Mouse (Mus musculus): ENCODE results near the gene Acd.

Gene Acd

DNA sequence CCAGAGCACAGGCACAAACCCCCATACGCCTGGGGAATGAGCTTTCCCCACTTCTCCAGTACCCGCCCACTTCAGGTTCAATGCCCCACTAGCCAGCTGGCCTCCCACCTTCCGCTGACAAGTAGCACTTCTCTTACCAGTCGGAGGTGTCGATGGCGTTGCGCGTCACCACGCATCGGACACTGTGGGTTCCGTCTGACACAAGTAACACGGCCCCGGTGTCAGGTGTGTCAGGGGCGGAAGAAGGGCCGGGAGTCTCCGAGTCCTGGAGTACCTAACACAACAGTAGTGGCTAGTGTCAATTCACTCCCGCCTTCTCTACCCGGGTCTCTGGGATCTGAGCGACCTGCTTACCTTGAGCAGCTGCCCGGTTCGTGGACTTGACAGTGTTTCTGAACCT lies 336 bp downstream of the Acd start:
- DNase-seq, result peak; percentile 67 to 75

DNA sequence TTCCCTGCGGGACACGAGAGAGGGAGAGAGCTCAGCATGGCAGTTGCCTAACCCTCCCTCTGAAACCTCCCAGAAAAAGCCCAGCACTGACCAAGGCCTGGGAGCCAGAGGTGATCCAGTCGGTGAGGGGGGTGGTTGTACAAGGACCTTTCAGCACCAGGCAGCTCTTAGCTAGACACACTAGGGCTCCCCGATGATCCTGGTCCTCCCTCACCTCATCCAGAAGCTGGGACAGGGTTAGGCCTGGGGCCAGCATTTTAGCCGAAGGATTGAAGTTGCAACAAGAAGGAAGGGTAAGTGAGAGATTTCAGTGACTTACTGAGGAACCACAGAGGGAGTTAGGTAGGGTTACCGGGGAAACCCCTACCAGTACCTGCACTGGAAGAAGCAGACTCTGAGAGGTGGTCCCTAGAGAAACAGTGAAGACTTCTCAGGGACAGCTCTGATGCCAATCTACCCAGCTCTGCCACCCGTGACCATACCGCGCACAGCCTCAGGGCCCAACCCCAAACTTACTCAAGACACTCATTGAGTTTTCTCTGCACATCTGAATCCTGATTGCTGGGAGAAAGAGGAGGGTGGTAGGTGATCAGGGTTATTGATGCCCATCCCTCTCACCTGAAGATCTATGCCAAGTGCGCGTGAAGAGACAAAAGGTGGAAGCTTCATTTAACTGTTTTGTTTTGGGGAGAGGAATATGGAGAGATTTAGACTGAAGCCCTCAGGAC lies 1.2 kb downstream of the Acd start:
- DNase-seq, result no peak

DNA sequence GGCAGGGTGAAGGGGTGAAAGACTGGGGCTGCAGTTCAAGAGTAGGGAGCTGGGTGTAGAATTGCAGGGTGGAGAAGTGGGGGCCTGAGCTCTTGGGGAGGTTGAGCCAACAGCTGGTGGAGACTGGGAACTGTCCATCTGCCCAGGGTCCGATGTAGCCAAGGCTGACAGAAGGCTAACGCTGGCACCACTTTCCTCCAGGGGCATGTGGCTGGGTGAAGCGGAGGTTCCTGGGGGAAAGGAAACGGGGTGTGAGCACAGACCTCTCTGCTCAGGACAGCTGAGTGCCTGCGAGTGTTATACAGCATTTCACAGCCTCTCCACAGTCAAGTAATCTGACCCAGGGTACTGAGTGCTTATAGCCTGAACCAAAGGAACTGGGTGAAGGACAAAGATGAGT lies 2.2 kb downstream of the Acd start:
- DNase-seq, result no peak

DNA sequence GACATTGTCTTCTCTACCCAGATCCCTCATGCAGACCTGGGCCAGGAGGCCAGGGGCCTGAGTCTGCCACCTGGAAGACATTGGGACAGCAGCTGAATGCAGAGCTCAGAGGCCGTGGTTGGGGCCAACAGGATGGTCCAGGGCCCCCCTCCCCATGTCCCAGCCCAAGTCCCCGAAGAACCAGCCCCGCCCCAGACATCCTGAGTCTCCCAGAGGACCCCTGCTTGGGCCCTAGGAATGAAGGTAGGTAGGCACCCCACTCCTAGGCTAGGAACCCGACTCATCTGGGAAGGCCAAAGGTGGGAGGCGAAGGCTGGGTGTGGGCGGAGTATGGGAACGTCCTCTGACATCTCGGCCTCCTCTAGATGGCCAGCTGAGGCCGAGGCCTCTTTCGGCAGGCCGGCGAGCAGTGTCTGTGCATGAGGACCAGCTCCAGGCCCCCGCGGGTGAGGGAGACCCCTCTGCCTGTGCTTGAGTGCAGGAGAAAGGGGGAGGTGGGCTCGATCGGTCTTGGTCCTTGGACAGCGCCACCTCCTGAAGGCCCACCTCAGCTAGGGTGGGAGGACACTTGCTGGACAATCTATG lies 3.6 kb downstream of the Acd start:
- DNase-seq, result no peak

DNA sequence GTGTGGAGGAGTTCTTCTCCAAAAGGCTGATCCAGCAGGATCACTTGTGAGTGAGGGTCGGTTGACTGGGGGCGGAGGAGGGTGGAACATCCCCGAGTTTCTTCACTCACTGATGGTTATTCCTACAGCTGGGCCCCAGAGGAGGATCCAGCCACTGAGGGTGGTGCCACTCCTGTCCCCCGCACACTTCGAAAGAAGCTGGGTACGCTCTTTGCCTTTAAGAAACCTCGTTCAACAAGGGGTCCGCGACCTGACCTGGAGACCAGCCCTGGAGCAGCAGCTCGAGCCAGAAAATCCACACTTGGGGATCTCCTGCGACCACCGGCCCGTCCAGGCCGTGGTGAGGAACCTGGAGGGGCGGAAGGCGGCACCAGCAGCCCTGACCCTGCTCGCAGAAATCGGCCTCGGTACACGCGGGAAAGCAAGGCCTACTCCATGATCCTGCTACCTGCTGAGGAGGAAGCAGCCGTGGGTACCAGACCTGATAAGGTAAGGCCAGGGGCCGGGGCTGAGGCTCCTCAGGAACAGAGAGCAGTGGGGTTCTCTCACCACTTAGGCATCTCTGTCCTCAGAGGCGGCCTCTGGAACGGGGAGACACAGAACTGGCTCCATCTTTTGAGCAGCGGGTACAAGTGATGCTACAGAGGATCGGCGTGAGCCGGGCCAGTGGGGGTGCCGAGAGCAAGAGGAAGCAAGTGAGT lies 5.7 kb downstream of the Acd start:
- DNase-seq, result no peak

DNA sequence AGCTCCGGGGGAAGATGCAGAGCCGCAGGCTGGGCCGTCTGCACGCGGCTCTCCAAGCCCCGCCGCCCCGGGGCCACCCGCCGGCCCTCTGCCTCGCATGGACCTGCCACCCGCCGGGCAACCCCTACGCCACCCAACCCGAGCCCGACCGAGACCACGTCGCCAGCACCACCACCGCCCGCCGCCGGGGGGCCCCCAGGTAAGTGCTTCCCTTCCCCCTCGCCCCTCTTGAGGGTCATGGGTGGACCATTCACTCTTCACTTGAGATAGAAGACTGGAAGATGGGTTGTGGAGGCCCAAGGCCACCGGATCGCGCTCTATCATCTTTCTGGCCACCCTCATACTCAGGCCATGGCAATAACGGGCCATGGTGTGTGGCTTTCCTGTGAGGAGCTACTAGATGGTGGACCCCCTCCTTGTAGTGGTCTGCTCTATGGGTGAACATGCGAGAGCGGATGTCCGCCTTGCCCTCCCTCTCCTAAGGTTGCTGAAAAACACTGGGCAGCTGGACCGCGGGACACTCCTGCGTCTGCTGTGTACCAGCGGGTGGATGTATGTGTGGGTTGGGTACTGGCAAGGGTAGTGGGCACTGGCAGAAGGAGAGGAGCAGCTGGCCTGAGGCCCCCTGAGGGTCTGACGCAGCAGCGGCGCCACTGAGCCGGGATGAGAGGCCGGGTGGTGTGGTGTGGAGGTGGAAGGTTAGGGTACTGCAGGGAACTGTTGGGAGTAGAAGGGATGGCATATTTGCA lies 6.7 kb downstream of the Acd start:
- DNase-seq, result peak in 1 of 2 experiments; percentile 27

DNA sequence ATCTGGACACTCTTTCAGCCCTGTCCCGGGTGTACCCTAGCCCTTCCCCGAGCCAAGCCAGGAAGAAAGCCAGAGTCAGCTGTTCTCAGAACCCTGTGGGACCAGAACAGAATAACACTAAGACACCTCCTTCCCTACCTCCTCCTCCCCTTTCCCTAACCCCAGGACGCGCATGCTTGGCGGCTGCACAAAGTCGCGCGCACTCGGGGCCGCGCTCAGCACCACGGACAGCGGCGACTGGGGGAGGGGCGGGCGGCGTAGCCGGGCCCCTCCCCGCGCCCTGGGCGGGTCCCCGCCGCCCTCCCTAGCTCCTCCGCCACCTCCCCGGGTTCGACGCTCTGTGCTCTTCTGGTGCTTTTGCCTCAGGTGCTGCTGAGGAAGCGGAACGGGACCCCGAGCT lies 7.3 kb downstream of the Acd start:
- DNase-seq, result peak; percentile 63 to 87

DNA sequence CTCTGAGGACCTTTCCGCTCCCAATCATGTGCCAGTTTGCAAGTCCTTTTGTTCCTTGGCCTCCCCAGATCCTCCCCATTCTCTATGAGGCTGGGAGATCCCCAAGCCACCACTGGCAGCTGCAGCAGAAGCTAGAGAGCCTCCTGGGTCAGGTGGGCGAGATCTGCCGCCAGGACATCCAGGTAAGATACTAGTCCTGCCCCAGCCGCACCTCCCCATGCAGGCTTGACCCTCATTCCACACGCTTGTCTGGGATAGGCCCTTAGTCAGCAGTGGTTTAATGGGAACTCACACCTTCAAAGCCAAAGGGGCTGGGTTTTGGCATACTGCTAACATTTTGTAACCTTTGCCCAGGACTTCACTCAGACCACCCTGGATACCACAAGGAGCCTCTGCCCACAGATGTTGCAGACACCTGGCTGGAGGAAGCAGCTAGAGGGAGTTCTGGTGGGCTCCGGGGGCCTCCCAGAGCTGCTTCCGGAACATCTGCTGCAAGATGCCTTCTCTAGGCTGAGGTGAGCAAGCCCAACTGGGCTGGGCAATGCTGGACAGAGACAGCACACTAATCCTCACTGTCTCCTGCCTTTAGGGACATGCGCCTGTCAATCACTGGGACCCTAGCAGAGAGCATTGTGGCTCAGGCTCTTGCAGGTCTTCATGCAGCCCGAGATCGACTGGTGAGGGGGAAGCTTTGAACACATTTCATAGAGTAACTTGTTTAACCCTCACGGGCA lies 8.3 kb downstream of the Acd start:
- DNase-seq, result no peak

DNA sequence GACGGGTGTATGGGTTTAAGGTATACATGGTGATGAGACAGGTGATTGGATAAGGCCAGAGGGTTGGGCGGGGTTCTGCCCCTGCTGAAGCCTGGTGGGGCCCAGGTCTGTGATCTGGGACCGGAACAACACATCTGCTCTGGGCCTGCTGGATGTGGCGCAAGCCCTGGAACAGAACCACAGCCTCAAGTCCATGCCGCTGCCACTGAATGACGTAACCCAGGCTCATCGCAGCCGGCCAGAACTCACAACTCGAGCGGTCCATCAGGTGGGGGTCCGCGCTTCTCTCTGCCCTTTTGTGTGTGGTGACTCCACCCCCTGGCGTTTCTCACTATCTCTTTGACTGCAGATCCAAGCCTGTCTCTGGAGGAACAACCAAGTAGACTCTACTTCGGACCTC lies 9.9 kb downstream of the Acd start:
- no peak for DNase-seq

DNA sequence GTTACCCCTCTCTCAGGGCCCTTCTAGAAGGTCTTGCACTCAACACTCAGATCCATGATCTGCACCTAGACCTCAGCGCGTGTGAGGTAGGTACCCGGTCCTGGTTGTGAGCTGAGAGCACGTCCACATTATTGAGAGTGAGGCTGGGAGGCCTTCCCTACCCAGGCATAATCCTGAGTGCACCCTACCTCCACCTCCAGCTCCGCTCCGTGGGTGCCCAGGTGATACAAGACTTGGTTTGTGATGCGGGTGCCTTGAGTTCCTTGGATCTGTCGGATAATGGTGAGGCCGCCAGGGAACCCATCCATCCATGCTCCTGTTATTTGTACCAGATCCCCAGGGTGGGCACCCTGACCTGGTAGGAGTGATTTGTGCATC lies 10.9 kb downstream of the Acd start:
- no peak for DNase-seq

DNA sequence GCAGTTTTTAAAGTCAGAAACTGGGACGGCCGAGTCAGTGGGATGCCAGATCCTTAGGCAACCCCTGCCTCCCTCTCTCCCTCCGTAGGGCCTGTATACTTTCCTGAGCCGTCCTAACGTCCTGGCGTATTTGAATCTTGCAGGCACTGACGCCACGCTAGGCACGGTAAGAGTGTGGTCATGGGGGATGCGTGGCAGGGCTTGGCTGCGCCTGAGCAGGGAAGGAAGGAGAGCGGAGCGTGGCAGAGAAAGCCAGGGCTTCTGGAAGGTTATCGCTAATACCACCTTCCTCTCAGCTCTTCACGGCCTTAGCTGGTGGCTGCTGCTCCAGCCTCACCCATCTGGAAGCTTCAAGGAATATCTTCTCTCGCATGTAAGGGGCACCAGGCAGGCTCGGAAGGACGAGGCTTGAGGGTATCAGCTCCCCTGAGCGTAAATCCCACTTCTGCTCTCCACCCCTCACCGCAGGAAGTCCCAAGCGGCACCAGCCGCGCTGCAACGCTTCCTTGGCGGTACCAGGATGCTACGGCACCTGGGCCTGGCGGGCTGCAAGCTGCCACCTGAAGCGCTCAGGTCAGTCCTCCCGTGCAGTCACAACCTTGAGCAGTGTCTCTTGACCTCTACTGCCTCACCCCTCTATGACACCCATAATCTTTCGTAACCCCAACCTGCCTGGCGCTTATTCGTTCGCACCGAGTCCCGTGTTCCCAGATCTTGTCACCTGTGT lies 11.5 kb downstream of the Acd start:
- DNase-seq, result no peak

DNA sequence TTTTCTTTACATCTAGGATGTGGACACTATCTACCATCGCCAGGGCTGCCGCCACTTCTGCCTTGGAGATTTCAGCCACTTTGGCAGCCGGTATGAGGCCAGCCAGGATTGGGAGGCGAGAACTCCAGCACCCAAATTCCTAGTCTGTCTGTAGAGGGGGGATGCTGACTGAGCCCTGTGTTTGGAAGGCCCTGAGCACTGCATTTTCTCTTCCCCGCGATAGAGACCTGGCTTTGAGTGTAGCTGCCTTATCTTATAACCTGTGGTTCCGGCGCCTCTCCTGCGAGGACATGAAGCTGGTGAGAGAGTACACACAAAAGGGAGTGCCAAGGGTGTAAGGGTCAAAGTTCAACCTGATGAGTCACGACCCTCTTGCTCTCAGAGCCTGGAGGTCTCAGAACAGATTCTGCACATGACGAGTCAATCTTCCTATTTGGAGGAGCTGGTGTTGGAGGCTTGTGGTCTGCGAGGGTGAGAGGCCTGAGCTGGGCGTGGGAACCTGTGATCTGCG lies 12.6 kb downstream of the Acd start:
- DNase-seq, result no peak

DNA sequence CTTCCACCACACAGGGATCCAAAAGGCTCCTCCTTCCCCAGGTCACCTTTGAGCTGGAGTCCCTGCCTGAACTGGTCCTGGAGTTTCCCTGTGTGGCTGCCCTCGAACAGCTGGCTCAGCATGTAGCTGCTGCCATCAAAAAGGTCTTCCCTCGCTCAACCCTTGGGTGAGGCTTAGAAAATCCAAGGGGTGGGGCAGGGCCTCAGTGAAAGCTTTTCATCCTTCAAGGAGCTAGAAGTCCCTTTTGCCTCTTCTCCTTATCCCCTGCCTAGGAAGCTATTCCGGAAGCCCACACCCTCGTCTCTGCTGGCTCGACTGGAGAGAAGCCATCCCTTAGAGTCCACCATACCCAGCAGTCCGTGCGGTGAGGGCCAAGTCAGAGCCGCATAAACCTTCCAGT lies 13.4 kb downstream of the Acd start:
- DNase-seq, result no peak

DNA sequence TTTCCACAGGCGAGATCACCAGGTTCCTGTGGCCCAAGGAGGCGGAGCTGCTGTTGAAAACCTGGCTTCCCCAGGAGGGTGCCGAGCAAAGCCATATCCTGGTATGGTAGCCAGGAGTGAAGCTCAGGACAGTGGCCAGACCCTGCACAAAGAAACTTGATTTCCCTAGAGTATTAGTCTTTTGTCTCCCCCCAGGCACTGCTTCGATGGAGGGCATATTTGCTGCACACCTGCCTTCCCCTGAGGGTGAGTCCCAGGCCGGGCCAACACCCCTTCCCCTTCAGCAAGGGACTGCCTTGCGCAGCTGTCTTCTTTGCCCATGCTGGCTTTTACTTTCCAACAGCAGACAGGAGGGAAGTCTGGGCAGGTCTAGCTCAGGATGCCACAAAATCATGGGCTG lies 14.4 kb downstream of the Acd start:
- DNase-seq, result no peak

DNA sequence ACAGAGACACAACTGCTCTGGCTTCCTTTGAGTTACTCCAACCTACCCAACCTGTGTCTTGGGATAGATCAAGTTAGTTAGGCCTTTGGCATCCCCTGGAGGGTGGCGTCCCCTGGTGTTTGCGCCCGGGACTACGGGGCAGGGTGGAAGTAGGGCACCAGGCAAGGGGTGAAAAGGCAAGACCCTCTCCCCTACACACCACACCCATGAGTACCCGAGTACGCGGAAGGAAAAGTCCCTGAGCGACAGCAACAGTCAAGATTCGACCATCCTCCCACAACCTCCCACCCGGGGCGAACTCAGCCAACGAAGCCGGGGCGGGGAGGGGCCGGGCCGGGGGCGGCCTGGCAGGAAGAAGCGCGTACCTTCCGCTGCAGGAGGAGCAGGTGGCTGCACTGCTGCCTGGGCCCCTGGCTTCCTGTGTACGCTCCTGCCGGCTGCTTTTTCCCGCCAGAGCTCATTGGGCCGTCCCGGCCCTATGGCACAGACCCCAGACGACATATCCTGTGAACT lies 15.1 kb downstream of the Acd start, which contains the start of gene Carmil2:
TSS of gene Carmil2 (plus strand) at position 479 of the 513 bp plus-strand sequence.
- DNase-seq, result peak; percentile 56 to 87

DNA sequence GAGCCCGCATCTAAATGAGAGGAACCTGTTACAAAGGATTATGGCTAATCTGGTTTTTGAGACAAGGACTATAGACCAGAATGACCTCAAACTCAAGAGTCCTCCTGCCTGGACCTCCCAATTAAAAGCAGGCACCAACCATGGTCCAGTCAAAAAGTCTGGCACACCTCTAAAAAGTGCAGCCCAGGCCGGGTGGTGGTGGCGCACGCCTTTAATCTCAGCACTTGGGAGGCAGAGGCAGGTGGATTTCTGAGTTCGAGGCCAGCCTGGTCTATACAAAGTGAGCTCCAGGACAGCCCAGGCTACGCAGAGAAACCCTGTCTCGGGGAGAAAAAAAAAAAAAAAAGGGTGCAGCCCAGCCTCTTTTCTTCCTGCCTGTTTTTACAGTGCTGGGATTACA lies 15.6 kb downstream of the Acd start:
- DNase-seq, result no peak

DNA sequence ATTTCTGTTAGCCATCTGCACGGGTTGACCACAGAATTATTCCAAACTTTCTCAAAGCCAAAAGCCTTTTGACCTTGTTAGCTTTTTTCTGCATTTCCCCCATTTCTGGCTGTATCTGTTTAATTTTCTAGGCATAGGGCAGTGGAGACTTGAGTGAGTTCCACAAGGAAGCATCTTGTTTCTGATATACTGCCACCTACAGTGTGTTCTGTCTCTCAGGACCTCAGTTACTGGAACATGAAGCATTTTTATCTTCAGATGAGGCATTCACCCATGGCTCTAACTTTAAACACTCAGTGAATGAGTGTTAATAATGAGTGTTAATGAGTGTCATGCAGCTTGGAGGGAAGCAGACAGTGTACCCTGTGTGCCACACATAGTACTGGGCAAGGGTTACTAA lies 23.0 kb downstream of the Acd start:
- no peak for DNase-seq

DNA sequence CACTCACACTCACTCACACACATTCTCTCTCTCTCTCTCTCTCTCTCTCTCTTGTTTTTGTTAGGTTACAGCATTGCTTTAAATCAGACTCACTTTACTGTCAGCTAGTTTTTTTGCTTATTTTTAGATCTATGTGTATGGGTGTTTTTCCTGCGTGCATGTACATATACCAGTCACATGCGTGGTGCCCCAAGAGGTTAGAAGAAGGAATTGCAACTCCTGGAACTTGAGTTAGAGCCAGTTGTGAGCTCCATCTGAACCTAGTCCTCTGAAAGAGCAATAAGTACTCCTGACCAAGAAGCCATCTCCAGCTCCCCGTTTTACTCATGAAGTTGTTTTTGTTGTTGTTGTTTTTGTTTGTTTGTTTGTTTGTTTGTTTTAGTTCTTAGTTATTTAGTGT lies 39.7 kb downstream of the Acd start:
- DNase-seq, result peak; percentile 28 to 42

DNA sequence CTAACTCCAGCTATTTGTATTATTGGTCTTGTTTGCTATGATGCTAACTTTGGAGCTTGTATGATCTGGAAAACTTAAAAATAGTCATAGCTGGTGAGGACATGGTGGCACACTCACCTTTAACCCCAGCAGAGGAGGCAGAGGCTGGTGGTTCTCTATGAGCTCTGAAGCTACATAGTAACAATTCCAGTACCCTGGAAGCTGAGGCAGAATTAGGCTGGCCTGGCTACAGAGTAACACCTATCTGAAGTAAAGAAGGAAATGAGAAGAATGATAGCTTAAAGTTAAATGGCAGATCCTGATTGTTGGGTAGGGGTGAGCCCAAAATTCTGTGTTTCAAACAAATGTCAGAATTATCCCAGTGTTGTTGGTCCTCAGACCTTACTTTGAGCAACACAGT lies 43.3 kb downstream of the Acd start:
- no peak for DNase-seq

DNA sequence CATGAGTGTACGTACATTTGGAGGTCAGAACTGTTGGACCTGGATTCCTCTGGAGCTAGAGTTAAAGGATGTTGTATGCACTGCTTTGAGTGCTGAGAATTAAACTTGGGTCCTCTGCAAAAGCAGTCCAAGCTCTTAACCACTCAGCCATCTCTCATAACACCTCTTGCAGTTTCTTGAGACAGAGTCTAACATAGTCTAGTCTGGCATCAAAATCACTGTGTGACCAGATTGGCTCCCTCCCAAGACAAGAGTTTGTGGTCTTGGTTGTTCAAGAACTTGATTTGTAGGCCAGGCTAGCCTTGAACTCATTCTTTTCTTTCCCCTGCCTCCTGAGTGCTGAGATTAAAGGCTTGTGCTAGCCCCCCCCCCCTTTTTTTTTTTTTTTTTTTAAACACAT lies 52.0 kb downstream of the Acd start:
- DNase-seq, result no peak

All from kidney, postnatal 36 days (tissue).